10 mouse cellular contexts compared by ENCODE assay signal in genomic region chr13:9136733-9137132, GRCm38 (mm10). TPM values are rescaled to one million over a fixed set of nuclear protein-coding genes. Genes with fewer than 3 reads are reported as not detected.
A peak's percentile ranks its signal among the peaks of the same experiment; 100 is the strongest.
DNase-seq lines count a peak whose midpoint lies in the region; ATAC-seq and TF ChIP-seq lines count a peak whose summit lies in the region.
"Had no signal": no experiment of that assay in that cellular context is flagged by ENCODE, and none has a peak within 500 bp of the region (broad histone marks: within the 10 kb centered on the region; RNA-seq: fewer than 3 reads in every experiment).

No protein-coding gene starts in this region.

- H3K36me3 ChIP-seq in heart, postnatal 0 days (replicated peaks; ENCODE audit: control insufficient read depth, insufficient read depth, low read length), result peaks cover 49% of the 10 kb centered on the region
- peaks cover 53% of the 10 kb centered on the region for H3K36me3 ChIP-seq in heart, embryonic 12.5 days
- peaks cover 4% of the 10 kb centered on the region for H3K36me3 ChIP-seq in neural tube, embryonic 11.5 days (ENCODE audit: control insufficient read depth, insufficient read depth, low read length)
- peaks cover 40% of the 10 kb centered on the region for H3K36me3 ChIP-seq in neural tube, embryonic 15.5 days

- H3K4me3 ChIP-seq in heart, postnatal 0 days (ENCODE audit: low read depth, low read length), result no peak overlapping the region
- H3K4me3 ChIP-seq in heart, embryonic 12.5 days, result no peak overlapping the region
- H3K4me3 ChIP-seq in neural tube, embryonic 11.5 days (ENCODE audit: low read depth, low read length), result no peak overlapping the region
- H3K4me3 ChIP-seq in neural tube, embryonic 15.5 days (replicated peaks), result no peak overlapping the region
- H3K4me3 ChIP-seq: stomach, embryonic 15.5 days had no signal

- DNase-seq in heart, postnatal 0 days (ENCODE audit: low spot score), result no peak
- DNase-seq in neural tube, embryonic 11.5 days (ENCODE audit: low spot score), result peak; percentile 20
- peak; percentile 57 to 64 for DNase-seq in left cerebral cortex, adult 18-20 months (ENCODE audit: low spot score in 2 of 2)
- DNase-seq in ovary, postnatal 14 days (ENCODE audit: low spot score), result no peak
- DNase-seq in cerebellum, adult 11 months, result no peak
- no peak for DNase-seq in adrenal gland, adult 2 months

- H3K4me2 ChIP-seq in heart, postnatal 0 days (ENCODE audit: low read depth, low read length), result no peak overlapping the region
- H3K4me2 ChIP-seq in heart, embryonic 12.5 days, result no peak overlapping the region
- H3K4me2 ChIP-seq in neural tube, embryonic 11.5 days (ENCODE audit: low read depth), result no peak overlapping the region
- H3K4me2 ChIP-seq in neural tube, embryonic 15.5 days, result no peak overlapping the region
- H3K4me2 ChIP-seq: stomach, embryonic 15.5 days had no signal

- no peaks in the 10 kb centered on the region for H3K27me3 ChIP-seq in heart, postnatal 0 days (ENCODE audit: control insufficient read depth, insufficient read depth, low read length)
- no peaks in the 10 kb centered on the region for H3K27me3 ChIP-seq in heart, embryonic 12.5 days (replicated peaks)
- H3K27me3 ChIP-seq in neural tube, embryonic 11.5 days (ENCODE audit: control insufficient read depth, insufficient read depth, low read length), result no peaks in the 10 kb centered on the region
- H3K27me3 ChIP-seq in neural tube, embryonic 15.5 days (replicated peaks), result no peaks in the 10 kb centered on the region
- H3K27me3 ChIP-seq: stomach, embryonic 15.5 days had no signal

- ATAC-seq in heart, postnatal 0 days (ENCODE audit: insufficient read depth, low read depth), result no peak
- no peak for ATAC-seq in heart, embryonic 12.5 days (ENCODE audit: insufficient number of reproducible peaks, low FRiP score)
- no peak for ATAC-seq in neural tube, embryonic 11.5 days (ENCODE audit: insufficient read depth, low FRiP score, low TSS enrichment)
- ATAC-seq in neural tube, embryonic 15.5 days (ENCODE audit: low FRiP score), result no peak

- H3K27ac ChIP-seq in heart, postnatal 0 days (ENCODE audit: low read depth), result no peak overlapping the region
- no peak overlapping the region for H3K27ac ChIP-seq in heart, embryonic 12.5 days (ENCODE audit: poor library complexity, severe bottlenecking)
- H3K27ac ChIP-seq in neural tube, embryonic 11.5 days (ENCODE audit: low read depth, low read length), result no peak overlapping the region
- no peak overlapping the region for H3K27ac ChIP-seq in neural tube, embryonic 15.5 days (replicated peaks)
- H3K27ac ChIP-seq: stomach, embryonic 15.5 days had no signal

- 59% methylated on average over 4 of the region's 4 CpGs for WGBS in heart, postnatal 0 days
- 66% methylated on average over 4 of the region's 4 CpGs for WGBS in heart, embryonic 12.5 days
- 81% methylated on average over 4 of the region's 4 CpGs for WGBS in neural tube, embryonic 11.5 days
- WGBS in neural tube, embryonic 15.5 days, result 72% methylated on average over 4 of the region's 4 CpGs

- TF ChIP-seq CTCF in heart, postnatal 0 days (IDR thresholded peaks at IDR 0.05; ENCODE audit: low read depth), result peak; percentile 52

- H3K4me1 ChIP-seq in heart, postnatal 0 days (ENCODE audit: control insufficient read depth, insufficient read depth), result no peaks in the 10 kb centered on the region
- peaks cover 13% of the 10 kb centered on the region for H3K4me1 ChIP-seq in heart, embryonic 12.5 days (replicated peaks)
- no peaks in the 10 kb centered on the region for H3K4me1 ChIP-seq in neural tube, embryonic 11.5 days (ENCODE audit: control insufficient read depth, insufficient read depth, low read length)
- H3K4me1 ChIP-seq in neural tube, embryonic 15.5 days, result no peaks in the 10 kb centered on the region
- H3K4me1 ChIP-seq: stomach, embryonic 15.5 days had no signal

- H3K9me3 ChIP-seq in heart, postnatal 0 days (replicated peaks; ENCODE audit: control insufficient read depth, low read length), result no peaks in the 10 kb centered on the region
- H3K9me3 ChIP-seq in heart, embryonic 12.5 days (replicated peaks), result no peaks in the 10 kb centered on the region
- no peaks in the 10 kb centered on the region for H3K9me3 ChIP-seq in neural tube, embryonic 11.5 days (ENCODE audit: control insufficient read depth, low read length)
- H3K9me3 ChIP-seq in neural tube, embryonic 15.5 days (replicated peaks), result no peaks in the 10 kb centered on the region
- H3K9me3 ChIP-seq: G1E; stomach, embryonic 15.5 days had no signal

- TF ChIP-seq EP300 in heart, postnatal 0 days (IDR thresholded peaks at IDR 0.05; ENCODE audit: low read depth), result no peak

- H3K9ac ChIP-seq in heart, postnatal 0 days (replicated peaks; ENCODE audit: low read depth, low read length), result no peak overlapping the region
- no peak overlapping the region for H3K9ac ChIP-seq in heart, embryonic 12.5 days
- no peak overlapping the region for H3K9ac ChIP-seq in neural tube, embryonic 11.5 days (ENCODE audit: low read length)
- H3K9ac ChIP-seq in neural tube, embryonic 15.5 days (replicated peaks), result no peak overlapping the region
- H3K9ac ChIP-seq: stomach, embryonic 15.5 days had no signal

RNA-seq across cellular contexts. Expression of gene Larp4b, which starts 43.1 kb away (rescaled TPM):
- 37.1 and 95.2 TPM in 2 replicates for total RNA-seq in heart, postnatal 0 days (2014; rRNA removed; ENCODE audit: low replicate concordance)
- polyA plus RNA-seq in heart, postnatal 0 days (2015; fragmentation: Nextera tagmentation; extraction: Ambion mirVana), result 17.2 and 19.1 TPM in 2 replicates
- 33.0 and 37.4 TPM in 2 replicates for polyA plus RNA-seq in heart, embryonic 12.5 days (2016; fragmentation: Nextera tagmentation; extraction: Ambion mirVana)
- 39.3 and 40.1 TPM in 2 replicates for polyA plus RNA-seq in neural tube, embryonic 11.5 days (2014; fragmentation: Nextera tagmentation; extraction: Ambion mirVana)
- polyA plus RNA-seq in neural tube, embryonic 15.5 days (2015; fragmentation: Nextera tagmentation; extraction: Ambion mirVana), result 32.7 and 34.6 TPM in 2 replicates
- total RNA-seq in left cerebral cortex, adult 18-20 months (2021), result 10 to 100 TPM; 69.3 to 73.4 TPM
- total RNA-seq in adrenal gland, adult 2 months (2021), result 10 to 100 TPM; 49.1 to 72.2 TPM
- 14.2 and 19.8 TPM in 2 replicates for polyA plus RNA-seq in adrenal gland, adult 2 months (2012; rRNA removed)

Comparison
In these comparisons a context has a peak if more than half of its experiments do, and no peak if none do; other contexts are left out.
1. DNase-seq: peak in neural tube, embryonic 11.5 days (single experiment) and left cerebral cortex, adult 18-20 months (2 of 2); none in heart, postnatal 0 days (single experiment), ovary, postnatal 14 days (single experiment), cerebellum, adult 11 months (single experiment) and adrenal gland, adult 2 months (single experiment).